Mouse (Mus musculus): ENCODE measurements around the gene Cul5.

DNA sequence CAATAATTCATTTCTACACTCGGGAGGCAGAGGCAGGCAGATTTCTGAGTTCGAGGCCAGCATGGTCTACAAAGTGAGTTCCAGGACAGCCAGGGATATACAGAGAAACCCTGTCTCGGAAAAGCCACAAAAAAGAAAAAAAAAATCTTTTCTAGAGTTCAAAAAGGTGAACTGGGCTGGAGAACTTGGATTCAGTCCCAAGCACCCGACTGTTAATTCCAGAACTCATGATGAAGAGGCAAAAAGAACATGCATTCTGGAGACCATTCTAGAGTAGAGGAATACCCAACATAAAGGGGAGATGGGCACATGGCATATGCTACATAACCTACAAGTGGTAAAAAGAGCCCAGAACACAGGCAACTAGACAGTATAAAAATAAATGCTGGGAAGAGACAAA lies 62.0 kb downstream of the Cul5 start:
- TF ChIP-seq POLR2A (IDR thresholded peaks at IDR 0.05; ENCODE audit: control insufficient read depth, extremely low read depth, insufficient read depth, low read length, poor library complexity) (no peak), CTCF (IDR thresholded peaks at IDR 0.05; ENCODE audit: borderline replicate concordance, control insufficient read depth, extremely low read depth, insufficient read depth, low read length, poor library complexity) (no peak)
